Mouse (Mus musculus) olfactory bulb, adult 2 months (tissue): ENCODE measurements around the gene Uqcr11.

Experiments
- CTCF ChIP-seq: fragments of 200-500 bp; IDR thresholded peaks from 2 replicates; pipeline ENCODE4 v1.5.1; 2012; ENCODE audit warnings: low read depth, mild to moderate bottlenecking, low read length, moderate library complexity; ENCODE audit not compliant: insufficient read depth
- POLR2A ChIP-seq: fragments of 200-500 bp; IDR thresholded peaks from 2 replicates; pipeline ENCODE4 v1.6.1; 2012; ENCODE audit warnings: mild to moderate bottlenecking, low read depth, low read length, moderate library complexity; ENCODE audit not compliant: insufficient read depth

GRCm38 (mm10) chr10:80445898-80446601 lies 39.4 kb upstream of the Uqcr11 start:
- no peak for TF ChIP-seq POLR2A
- TF ChIP-seq CTCF = peak; percentile 98
